Mouse (Mus musculus) stomach, postnatal 0 days (tissue): ENCODE measurements around the gene Cdc42ep4.

Experiments used
- CTCF ChIP-seq: IDR thresholded peaks from 2 replicates; pipeline ENCODE4 v1.5.1; 2016; ENCODE audit warnings: antibody characterized with exemption, low read depth, mild to moderate bottlenecking, moderate library complexity
- EP300 ChIP-seq: optimal IDR thresholded peaks from 2 replicates; pipeline ENCODE3; 2016; ENCODE audit warnings: antibody characterized with exemption

DNA sequence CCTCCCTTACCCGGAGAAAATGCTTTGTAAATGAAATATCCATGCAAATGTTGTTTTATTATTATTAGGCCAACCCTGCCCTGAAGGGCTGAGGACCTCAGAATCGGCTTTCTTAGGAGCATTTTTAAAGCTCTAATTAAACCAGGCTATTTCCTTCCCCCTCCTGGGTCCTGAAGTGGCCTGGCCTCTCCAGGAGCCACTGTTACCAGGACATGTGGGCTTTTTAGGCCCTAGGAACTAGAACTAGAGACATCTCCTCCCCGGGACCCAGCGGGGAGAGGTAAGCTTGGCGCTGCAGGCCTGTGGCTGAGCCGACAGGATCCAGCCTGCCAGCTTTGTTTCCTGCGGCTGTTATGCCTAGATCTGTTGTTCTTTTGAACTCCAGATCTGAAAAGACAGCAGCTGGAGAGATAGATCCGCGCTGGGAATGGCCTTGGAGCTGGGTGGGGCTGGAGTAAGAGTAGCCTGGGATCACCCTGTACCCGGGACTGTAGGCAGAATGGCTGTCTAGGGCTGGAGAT lies 41.4 kb downstream of the Cdc42ep4 start:
- no peak for TF ChIP-seq CTCF
- TF ChIP-seq EP300 = no peak
